Mouse (Mus musculus): ENCODE measurements around the gene Tex33. TPM values are rescaled to one million over a fixed set of nuclear protein-coding genes. Genes with fewer than 3 reads are reported as not detected.

Tex33 gene
- not detected for total RNA-seq (2021)
- long read RNA-seq, experiment 1, partial matches to known transcripts, result 1 of 2 reads
- long read RNA-seq, experiment 1, other reads (novel, unspliced or antisense), result 1 of 2 reads
- long read RNA-seq, experiment 2, result 0 reads

- DNase-seq (ENCODE audit: low spot score in 2 of 2), result no peak
- intact Hi-C loops (cut with DNase I), result no loop called here
These were observed at the start of gene Tex33 for GRCm38 (mm10) chr15:78395478-78395962. Gene Tex33 (minus strand): TSS chr15:78395912.

- DNase-seq (ENCODE audit: low spot score in 2 of 2), result no peak
- intact Hi-C loops (cut with DNase I), result no loop called here
These were observed 48.1 kb upstream of the Tex33 start for GRCm38 (mm10) chr15:78443857-78444256.

- intact Hi-C loops (cut with DNase I), result no loop called here
- DNase-seq (ENCODE audit: low spot score in 2 of 2), result no peak
These were observed 46.5 kb upstream of the Tex33 start for GRCm38 (mm10) chr15:78442231-78442630.

- intact Hi-C loops (cut with DNase I), result no loop called here
- no peak for DNase-seq (ENCODE audit: low spot score in 2 of 2)
These were observed 43.3 kb upstream of the Tex33 start for GRCm38 (mm10) chr15:78438973-78439372.

GRCm38 (mm10) chr15:78438505-78438904 lies 42.8 kb upstream of the Tex33 start:
- no peak for DNase-seq (ENCODE audit: low spot score in 2 of 2)
- intact Hi-C loops (cut with DNase I), result no loop called here

- intact Hi-C loops (cut with DNase I), result no loop called here
- no peak for DNase-seq (ENCODE audit: low spot score in 2 of 2)
These were observed 42.3 kb upstream of the Tex33 start for GRCm38 (mm10) chr15:78438018-78438394.

GRCm38 (mm10) chr15:78437237-78438017 lies 41.7 kb upstream of the Tex33 start:
- DNase-seq (ENCODE audit: low spot score in 2 of 2), result peak; percentile 66 to 69
- intact Hi-C loops (cut with DNase I), result no loop called here

- peak; percentile 85 to 95 for DNase-seq (ENCODE audit: low spot score in 2 of 2)
- intact Hi-C loops (cut with DNase I), result no loop called here
These were observed 40.9 kb upstream of the Tex33 start for GRCm38 (mm10) chr15:78436380-78437192.

GRCm38 (mm10) chr15:78435681-78436080 lies 40.0 kb upstream of the Tex33 start:
- intact Hi-C loops (cut with DNase I), result no loop called here
- no peak for DNase-seq (ENCODE audit: low spot score in 2 of 2)

GRCm38 (mm10) chr15:78434896-78435520 lies 39.3 kb upstream of the Tex33 start:
- DNase-seq (ENCODE audit: low spot score in 2 of 2), result peak; percentile 70 to 83
- intact Hi-C loops (cut with DNase I), result no loop called here

GRCm38 (mm10) chr15:78431541-78432121 lies 35.9 kb upstream of the Tex33 start:
- DNase-seq (ENCODE audit: low spot score in 2 of 2), result no peak
- intact Hi-C loops (cut with DNase I), result no loop called here

- intact Hi-C loops (cut with DNase I), result no loop called here
- no peak for DNase-seq (ENCODE audit: low spot score in 2 of 2)
These were observed 35.2 kb upstream of the Tex33 start for GRCm38 (mm10) chr15:78430874-78431273.

GRCm38 (mm10) chr15:78429871-78430622 lies 34.3 kb upstream of the Tex33 start:
- intact Hi-C loops (cut with DNase I), result loop anchor here (10.0 kb wide), 1 partner anchor 445 kb away; no protein-coding TSS in a partner anchor
- DNase-seq (ENCODE audit: low spot score in 2 of 2), result no peak

GRCm38 (mm10) chr15:78429139-78429459 lies 33.4 kb upstream of the Tex33 start:
- no peak for DNase-seq (ENCODE audit: low spot score in 2 of 2)
- intact Hi-C loops (cut with DNase I), result loop anchor here (10.0 kb wide), 1 partner anchor 444 kb away; no protein-coding TSS in a partner anchor

GRCm38 (mm10) chr15:78428391-78429138 lies 32.9 kb upstream of the Tex33 start, which contains the start of gene Kctd17:
Gene Kctd17 (plus strand): TSS chr15:78428564.
- peak; percentile 83 to 84 for DNase-seq (ENCODE audit: low spot score in 2 of 2)
- intact Hi-C loops (cut with DNase I), result loop anchor here (10.0 kb wide), 1 partner anchor 444 kb away; no protein-coding TSS in a partner anchor

GRCm38 (mm10) chr15:78425230-78425629 lies 29.5 kb upstream of the Tex33 start:
- DNase-seq (ENCODE audit: low spot score in 2 of 2), result no peak
- intact Hi-C loops (cut with DNase I), result loop anchor here (10.0 kb wide), 1 partner anchor 440 kb away; no protein-coding TSS in a partner anchor

- DNase-seq (ENCODE audit: low spot score in 2 of 2), result no peak
- intact Hi-C loops (cut with DNase I), result loop anchor here (5.0 to 10.0 kb wide), 3 partner anchors 167 to 440 kb away; no protein-coding TSS in a partner anchor
These were observed 28.8 kb upstream of the Tex33 start for GRCm38 (mm10) chr15:78424507-78424906.

All from left cerebral cortex, postnatal 14 days (tissue).